Mouse (Mus musculus) bone marrow macrophage, adult 2 months (primary cell): ENCODE measurements around the gene Elmo1.

Experiments
- CTCF ChIP-seq: IDR thresholded peaks from 2 replicates; pipeline ENCODE4 v1.5.1; 2012; ENCODE audit warnings: low read depth, mild to moderate bottlenecking, low read length, moderate library complexity
- POLR2A ChIP-seq: IDR thresholded peaks from 2 replicates; pipeline ENCODE4 v1.6.1; 2012; ENCODE audit warnings: mild to moderate bottlenecking, low read depth, low read length, borderline replicate concordance

GRCm38 (mm10) chr13:20208867-20209266 is 118.5 kb downstream of the Elmo1 start:
- TF ChIP-seq CTCF: no peak
- TF ChIP-seq POLR2A: no peak
